Mouse (Mus musculus) liver, postnatal 0 days (tissue): ENCODE data around the gene Fam208a.

Source experiments
- CTCF ChIP-seq: sonication (generic); IDR thresholded peaks from 2 replicates; pipeline ENCODE4 v1.5.1; 2016; ENCODE audit warnings: antibody characterized with exemption, low read depth
- EP300 ChIP-seq: IDR thresholded peaks from 2 replicates; pipeline ENCODE4 v1.6.1; 2016; ENCODE audit warnings: antibody characterized with exemption, low read depth, mild to moderate bottlenecking

DNA sequence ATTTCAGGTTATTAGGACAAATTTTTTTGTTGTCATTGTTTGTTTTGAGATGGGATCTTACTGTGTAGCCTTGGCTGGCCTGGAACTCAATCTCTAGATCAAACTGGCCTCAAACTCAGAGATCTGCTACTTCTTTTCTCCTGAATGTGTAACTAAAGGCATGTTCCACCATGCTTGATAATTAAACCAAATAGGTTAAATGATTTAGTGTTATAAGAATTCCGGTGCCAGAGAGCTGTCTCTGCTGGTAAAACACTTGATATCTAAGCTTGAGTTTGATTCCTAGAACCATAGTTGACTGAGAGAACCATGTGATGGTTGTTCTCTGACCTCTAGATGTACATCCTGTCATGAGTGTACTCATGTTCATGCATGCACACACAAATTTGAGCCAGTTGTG, 7.5 kb downstream of the Fam208a start:
- TF ChIP-seq CTCF (no peak), EP300 (no peak)
